Mouse (Mus musculus): ENCODE measurements around the gene Phc1.

GRCm38 (mm10) chr6:122306707-122307106, 33.7 kb downstream of the Phc1 start:
- TF ChIP-seq POLR2A (IDR thresholded peaks at IDR 0.05; ENCODE audit: borderline replicate concordance, extremely low read depth, low read depth, low read length) (no peak), CTCF (IDR thresholded peaks at IDR 0.05; ENCODE audit: insufficient read depth, low read length) (no peak)

Data from lung, adult 2 months (tissue).